Mouse (Mus musculus): ENCODE measurements around the gene Prkca.
A peak's percentile ranks its signal among the peaks of the same experiment; 100 is the strongest.

Prkca gene

GRCm38 (mm10) chr11:108010465-108010864 is 333.3 kb downstream of the Prkca start:
- no peak for DNase-seq (ENCODE audit: low read depth, low spot score)

- DNase-seq (ENCODE audit: low read depth, low spot score), result peak; percentile 75
Observed at GRCm38 (mm10) chr11:107998891-107999290, 344.8 kb downstream of the Prkca start.

- no peak for DNase-seq (ENCODE audit: low read depth, low spot score)
Observed at GRCm38 (mm10) chr11:107996896-107997670, 346.6 kb downstream of the Prkca start.

- DNase-seq (ENCODE audit: low read depth, low spot score), result peak; percentile 82
Observed at GRCm38 (mm10) chr11:107994487-107994886, 349.2 kb downstream of the Prkca start.

GRCm38 (mm10) chr11:107993792-107994191 is 349.9 kb downstream of the Prkca start:
- DNase-seq (ENCODE audit: low read depth, low spot score), result no peak

GRCm38 (mm10) chr11:107992500-107992899 is 351.2 kb downstream of the Prkca start:
- DNase-seq (ENCODE audit: low read depth, low spot score), result no peak

- no peak for DNase-seq (ENCODE audit: low read depth, low spot score)
Observed at GRCm38 (mm10) chr11:107991990-107992389, 351.7 kb downstream of the Prkca start.

- DNase-seq (ENCODE audit: low read depth, low spot score), result no peak
Observed at GRCm38 (mm10) chr11:107989241-107989640, 354.5 kb downstream of the Prkca start.

- peak; percentile 89 for DNase-seq (ENCODE audit: low read depth, low spot score)
Observed at GRCm38 (mm10) chr11:107985941-107986340, 357.8 kb downstream of the Prkca start.

GRCm38 (mm10) chr11:107983883-107984282 is 359.8 kb downstream of the Prkca start:
- DNase-seq (ENCODE audit: low read depth, low spot score), result peak; percentile 64

GRCm38 (mm10) chr11:107983224-107983623 is 360.5 kb downstream of the Prkca start:
- DNase-seq (ENCODE audit: low read depth, low spot score), result peak; percentile 90

- no peak for DNase-seq (ENCODE audit: low read depth, low spot score)
Observed at GRCm38 (mm10) chr11:107982225-107982896, 361.4 kb downstream of the Prkca start.

GRCm38 (mm10) chr11:107979497-107980174 is 364.1 kb downstream of the Prkca start:
- no peak for DNase-seq (ENCODE audit: low read depth, low spot score)

GRCm38 (mm10) chr11:107969943-107970342 is 373.8 kb downstream of the Prkca start:
- DNase-seq (ENCODE audit: low read depth, low spot score), result no peak

GRCm38 (mm10) chr11:107968147-107968546 is 375.6 kb downstream of the Prkca start:
- DNase-seq (ENCODE audit: low read depth, low spot score), result no peak

GRCm38 (mm10) chr11:107966229-107966628 is 377.5 kb downstream of the Prkca start:
- no peak for DNase-seq (ENCODE audit: low read depth, low spot score)

GRCm38 (mm10) chr11:107965449-107965848 is 378.3 kb downstream of the Prkca start:
- DNase-seq (ENCODE audit: low read depth, low spot score), result no peak

- DNase-seq (ENCODE audit: low read depth, low spot score), result no peak
Observed at GRCm38 (mm10) chr11:107957566-107958350, 386.0 kb downstream of the Prkca start.

GRCm38 (mm10) chr11:107955191-107956062 is 388.3 kb downstream of the Prkca start:
- no peak for DNase-seq (ENCODE audit: low read depth, low spot score)

- no peak for DNase-seq (ENCODE audit: low read depth, low spot score)
Observed at GRCm38 (mm10) chr11:107951431-107951830, 392.3 kb downstream of the Prkca start.

GRCm38 (mm10) chr11:107950658-107951057 is 393.1 kb downstream of the Prkca start:
- no peak for DNase-seq (ENCODE audit: low read depth, low spot score)

All from R1 (cell line).